Mouse (Mus musculus) urinary bladder, adult 2 months (tissue): Measurements from ENCODE around the gene Coch. TPM values are rescaled to one million over a fixed set of nuclear protein-coding genes. Genes with fewer than 3 reads are reported as not detected.
"Not testable (repeated sequence)": the region's sequence is repeated elsewhere in the genome, so short reads cannot be mapped to it uniquely, and the experiment has no call there.

ENCODE experiments used
- DNase-seq: peaks from one replicate; pipeline ENCODE4 v3.0.0; 2022; ENCODE audit warnings: low spot score
- polyA plus RNA-seq: library from polyadenylated mRNA; depleted of rRNA; stranded (reverse); fragments of >200 nt; gene quantifications from 2 replicates; pipeline ENCODE4 v1.2.3, GENCODE M21; 2012; rRNA removed

Gene Coch
- polyA plus RNA-seq, 1 experiment = 0.98 TPM

DNA sequence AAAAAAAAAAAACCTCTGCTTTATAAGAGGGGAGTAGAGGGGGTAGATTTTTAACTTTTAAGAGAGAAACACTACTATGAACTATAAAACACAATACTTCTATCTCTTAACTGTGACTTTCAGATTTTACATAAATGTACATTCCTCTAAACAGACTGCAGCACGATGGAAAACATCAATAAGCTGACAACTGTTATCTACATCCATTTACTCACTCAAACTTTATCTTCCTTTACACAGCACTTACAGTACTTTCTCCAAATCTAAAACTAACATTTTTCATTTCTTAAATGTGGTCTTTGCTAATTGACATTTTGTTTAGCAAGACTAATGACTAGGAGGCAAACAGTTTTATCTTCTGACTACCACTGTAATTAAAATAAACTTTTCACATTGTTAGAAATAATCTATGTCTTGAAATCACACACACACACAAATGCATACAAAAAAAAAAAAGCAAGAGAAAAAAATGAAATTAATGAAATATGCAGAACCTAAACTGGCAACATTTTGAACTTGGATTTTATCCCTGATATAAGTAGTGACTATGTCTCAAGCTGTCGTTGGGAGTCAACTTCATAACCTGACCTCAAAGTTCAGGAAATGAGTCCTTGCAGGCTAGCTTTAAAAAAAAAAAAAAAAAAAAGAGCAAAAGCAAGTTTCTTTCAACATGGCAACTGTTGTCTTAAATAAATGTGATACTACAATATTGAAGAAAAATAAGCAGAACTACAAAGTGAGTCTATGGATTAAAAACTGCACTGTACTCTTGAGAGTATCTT lies 43.7 kb downstream of the Coch start:
- no peak for DNase-seq

DNA sequence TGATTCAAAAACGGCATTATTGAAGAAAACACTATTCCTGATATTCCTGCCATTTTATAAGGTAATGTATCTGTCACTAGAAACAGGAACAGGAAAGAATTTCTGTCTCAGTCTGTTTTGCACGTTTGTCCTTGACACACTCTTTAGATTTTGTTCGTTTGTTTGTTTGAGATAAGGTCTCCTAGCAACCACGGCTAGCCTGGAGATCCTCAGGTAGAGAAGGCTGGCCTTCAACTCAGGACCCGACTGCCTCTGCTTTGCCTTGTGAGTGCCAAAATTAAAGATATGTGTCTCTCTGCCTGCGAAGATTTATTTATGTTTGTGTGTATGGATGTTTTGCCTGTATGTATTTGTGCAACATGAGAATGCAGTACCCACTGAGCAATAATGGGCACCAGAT lies 48.7 kb downstream of the Coch start:
- DNase-seq = no peak

DNA sequence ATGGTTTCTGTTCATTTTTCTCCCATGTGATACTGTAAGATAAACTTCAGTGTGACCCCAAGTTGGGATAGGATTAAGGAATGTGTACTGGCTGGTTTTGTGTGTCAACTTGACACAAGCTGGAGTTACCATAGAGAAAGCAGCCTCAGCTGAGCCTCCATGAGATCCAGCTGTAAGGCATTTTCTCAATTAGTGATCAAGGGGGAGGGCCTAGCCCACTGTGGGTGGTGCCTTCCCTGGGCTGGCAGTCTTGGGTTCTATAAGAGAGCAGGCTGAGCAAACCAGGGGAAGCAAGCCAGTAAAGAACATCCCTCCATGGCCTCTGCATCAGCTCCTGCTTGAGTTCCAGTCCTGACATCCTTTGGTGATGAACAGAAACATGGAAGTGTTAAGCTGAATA lies 56.3 kb downstream of the Coch start:
- not testable (repeated sequence) for DNase-seq

Other genes with a start within 250 kb of the Coch start
- 5.7 and 7.3 TPM in 2 replicates for gene G2e3, start 245.3 kb upstream of the Coch start, polyA plus RNA-seq
- gene Scfd1, start 215.8 kb upstream of the Coch start, polyA plus RNA-seq = 33.3 and 39.7 TPM in 2 replicates
- gene Ap4s1, start 97.7 kb downstream of the Coch start, polyA plus RNA-seq = 32.5 and 39.1 TPM in 2 replicates
- 57.3 and 66.6 TPM in 2 replicates for gene Strn3, start 98.6 kb downstream of the Coch start, polyA plus RNA-seq
- 42.6 and 46.7 TPM in 2 replicates for gene Hectd1, start 236.2 kb downstream of the Coch start, polyA plus RNA-seq